Mouse (Mus musculus): ENCODE data around the gene Fam241a. TPM values are rescaled to one million over a fixed set of nuclear protein-coding genes. Genes with fewer than 3 reads are reported as not detected.

Fam241a gene
- polyA plus RNA-seq, 1 experiment from 2014 or later, result 9.6 TPM

Other genes starting within 250 kb of the Fam241a start
- 0.93 and 1.1 TPM in 2 replicates for gene Alpk1, start 115.8 kb downstream of the Fam241a start, polyA plus RNA-seq (2014; fragmentation: Nextera tagmentation; extraction: Ambion mirVana)
- 6.2 and 6.7 TPM in 2 replicates for gene Tifa, start 106.5 kb downstream of the Fam241a start, polyA plus RNA-seq (2014; fragmentation: Nextera tagmentation; extraction: Ambion mirVana)
- 42.8 and 53.3 TPM in 2 replicates for gene Ap1ar, start 58.8 kb downstream of the Fam241a start, polyA plus RNA-seq (2014; fragmentation: Nextera tagmentation; extraction: Ambion mirVana)

Data from forebrain, embryonic 14.5 days (tissue).